Mouse (Mus musculus): ENCODE measurements around the gene Pitpnc1. TPM values are rescaled to one million over a fixed set of nuclear protein-coding genes. Genes with fewer than 3 reads are reported as not detected.

Gene Pitpnc1
- polyA plus RNA-seq, 1 experiment from 2014 or later: 16.0 TPM

DNA sequence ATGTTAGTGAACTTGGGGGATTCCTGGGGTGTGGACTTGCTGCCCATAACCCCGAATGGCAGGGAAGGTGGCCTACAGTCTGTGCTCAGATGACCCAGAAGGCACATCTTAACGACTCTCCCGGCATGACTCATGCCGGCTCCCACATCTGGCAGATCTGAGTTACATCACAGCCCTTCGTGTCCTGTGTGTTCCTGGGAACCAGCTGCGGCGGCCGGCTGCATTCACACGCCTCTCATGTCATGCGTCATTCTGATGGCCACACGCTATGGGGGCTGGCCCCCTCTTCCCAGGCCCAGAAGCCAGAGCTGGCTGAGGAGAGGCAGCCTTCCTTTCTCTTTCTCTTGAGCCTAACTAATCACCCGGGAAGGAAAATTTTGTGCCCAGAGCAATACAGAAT is 94.2 kb downstream of the Pitpnc1 start:
- no peak overlapping the region for H3K4me3 ChIP-seq (ENCODE audit: control insufficient read depth in 1 of 2, insufficient read depth in 1 of 2, low read depth in 1 of 2, low read length in 2 of 2)
- H3K9ac ChIP-seq (ENCODE audit: low read length): no peak overlapping the region
- no peak overlapping the region for H3K4me2 ChIP-seq (ENCODE audit: low read length)
- no peaks in the 10 kb centered on the region for H3K27me3 ChIP-seq (ENCODE audit: control insufficient read depth, insufficient read depth, low read length)
- ATAC-seq (ENCODE audit: insufficient number of reproducible peaks, insufficient read depth, low FRiP score, low read depth): no peak
- WGBS: 56% methylated on average over 12 of the region's 12 CpGs
- no peaks in the 10 kb centered on the region for H3K36me3 ChIP-seq (ENCODE audit: control insufficient read depth, insufficient read depth, low read length)
- H3K4me1 ChIP-seq (ENCODE audit: control insufficient read depth in 2 of 2, insufficient read depth in 2 of 2, low read length in 2 of 2): peaks cover 3 to 5% of the 10 kb centered on the region in 2 experiments; a peak in 1 of 4 replicates
- no peak overlapping the region for H3K27ac ChIP-seq (replicated peaks in 1 of 2; ENCODE audit: control insufficient read depth in 1 of 2, insufficient read depth in 1 of 2, low read depth in 2 of 2, low read length in 2 of 2)
- H3K9me3 ChIP-seq (ENCODE audit: control insufficient read depth, low read length): no peaks in the 10 kb centered on the region

DNA sequence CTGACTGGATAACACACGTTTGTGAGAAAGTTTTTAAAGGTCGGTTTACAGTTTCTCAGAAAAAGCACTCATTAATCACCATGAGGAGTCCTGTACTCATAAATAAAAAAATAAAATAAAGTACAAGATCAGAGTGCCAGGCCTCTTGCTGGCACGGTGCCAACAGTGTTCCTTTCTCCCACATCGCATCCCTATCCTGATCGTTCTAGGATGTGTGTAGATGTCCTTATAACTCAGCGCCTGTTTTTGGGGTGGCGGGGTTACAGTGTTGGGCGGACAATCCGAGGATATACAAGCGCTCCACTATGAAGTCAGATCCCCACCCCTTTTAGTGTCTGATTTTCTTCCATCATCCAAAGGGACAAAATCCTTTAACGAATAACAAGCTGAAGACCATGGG is 94.7 kb downstream of the Pitpnc1 start:
- no peak for ATAC-seq (ENCODE audit: insufficient number of reproducible peaks, insufficient read depth, low FRiP score, low read depth)

DNA sequence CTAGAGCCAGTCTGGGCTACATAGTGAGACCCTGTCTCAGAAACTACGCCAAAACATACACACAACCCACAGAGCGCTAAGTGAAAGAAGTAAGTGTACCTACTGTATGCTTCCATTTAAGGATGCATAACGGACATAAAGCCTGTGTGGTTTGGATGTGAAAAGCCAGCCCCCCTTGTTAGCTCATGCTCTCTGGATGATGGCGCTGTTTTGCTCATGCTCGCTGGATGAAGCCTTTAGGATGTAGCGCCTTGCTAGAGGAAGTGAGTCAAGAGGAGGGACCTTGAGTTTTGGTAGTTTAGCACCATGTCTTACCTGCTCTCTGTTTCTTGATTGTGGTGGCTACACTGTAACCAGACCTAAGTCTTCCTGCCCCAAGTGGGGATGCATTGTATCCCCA is 96.9 kb downstream of the Pitpnc1 start:
- Histone ChIP-seq H3K9me3 (ENCODE audit: control insufficient read depth, low read length) (no peaks in the 10 kb centered on the region), H3K4me2 (ENCODE audit: low read length) (no peak overlapping the region), H3K9ac (ENCODE audit: low read length) (no peak overlapping the region), H3K4me1 (ENCODE audit: control insufficient read depth in 2 of 2, insufficient read depth in 2 of 2, low read length in 2 of 2) (peaks cover 0 to 3% of the 10 kb centered on the region in 2 experiments; a peak in 1 of 4 replicates), H3K27me3 (ENCODE audit: control insufficient read depth, insufficient read depth, low read length) (no peaks in the 10 kb centered on the region), H3K4me3 (ENCODE audit: control insufficient read depth in 1 of 2, insufficient read depth in 1 of 2, low read depth in 1 of 2, low read length in 2 of 2) (no peak overlapping the region), H3K36me3 (ENCODE audit: control insufficient read depth, insufficient read depth, low read length) (no peaks in the 10 kb centered on the region), H3K27ac (replicated peaks in 1 of 2; ENCODE audit: control insufficient read depth in 1 of 2, insufficient read depth in 1 of 2, low read depth in 2 of 2, low read length in 2 of 2) (no peak overlapping the region)
- WGBS: 87% methylated on average over 6 of the region's 6 CpGs
- no peak for ATAC-seq (ENCODE audit: insufficient number of reproducible peaks, insufficient read depth, low FRiP score, low read depth)

More for the DNA sequence above, 94.7 kb downstream of the Pitpnc1 start:
- H3K4me2 ChIP-seq (ENCODE audit: low read length): no peak overlapping the region
- H3K4me1 ChIP-seq (ENCODE audit: control insufficient read depth in 2 of 2, insufficient read depth in 2 of 2, low read length in 2 of 2): peaks cover 3 to 5% of the 10 kb centered on the region in 2 experiments; a peak in 1 of 4 replicates
- H3K36me3 ChIP-seq (ENCODE audit: control insufficient read depth, insufficient read depth, low read length): no peaks in the 10 kb centered on the region
- WGBS: 89% methylated on average over 11 of the region's 11 CpGs
- H3K27ac ChIP-seq (replicated peaks in 1 of 2; ENCODE audit: control insufficient read depth in 1 of 2, insufficient read depth in 1 of 2, low read depth in 2 of 2, low read length in 2 of 2): no peak overlapping the region
- H3K9me3 ChIP-seq (ENCODE audit: control insufficient read depth, low read length): no peaks in the 10 kb centered on the region
- H3K9ac ChIP-seq (ENCODE audit: low read length): no peak overlapping the region
- H3K4me3 ChIP-seq (ENCODE audit: control insufficient read depth in 1 of 2, insufficient read depth in 1 of 2, low read depth in 1 of 2, low read length in 2 of 2): no peak overlapping the region
- no peaks in the 10 kb centered on the region for H3K27me3 ChIP-seq (ENCODE audit: control insufficient read depth, insufficient read depth, low read length)

DNA sequence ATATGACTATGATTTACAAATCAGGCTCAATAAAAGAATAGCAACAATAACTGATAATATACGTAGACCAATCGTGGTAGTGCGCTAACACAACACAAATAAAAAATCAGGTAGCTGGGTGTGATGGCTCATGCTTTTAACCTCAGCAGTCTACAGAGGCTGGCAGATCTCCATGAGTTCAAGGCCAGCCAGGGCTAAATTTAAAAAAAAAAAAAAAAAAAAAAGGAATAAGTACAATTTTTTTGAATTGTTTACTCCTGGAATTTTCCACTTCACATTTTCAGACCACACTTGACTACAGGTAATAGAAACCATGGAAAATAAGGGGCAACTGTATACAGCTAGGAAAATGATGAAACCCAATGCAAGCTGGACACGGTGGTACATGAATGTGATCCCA is 97.3 kb downstream of the Pitpnc1 start:
- Histone ChIP-seq H3K27me3 (ENCODE audit: control insufficient read depth, insufficient read depth, low read length) (no peaks in the 10 kb centered on the region), H3K4me2 (ENCODE audit: low read length) (no peak overlapping the region), H3K27ac (replicated peaks in 1 of 2; ENCODE audit: control insufficient read depth in 1 of 2, insufficient read depth in 1 of 2, low read depth in 2 of 2, low read length in 2 of 2) (no peak overlapping the region), H3K36me3 (ENCODE audit: control insufficient read depth, insufficient read depth, low read length) (no peaks in the 10 kb centered on the region), H3K9ac (ENCODE audit: low read length) (no peak overlapping the region), H3K4me1 (ENCODE audit: control insufficient read depth in 2 of 2, insufficient read depth in 2 of 2, low read length in 2 of 2) (peaks cover 0 to 3% of the 10 kb centered on the region in 2 experiments; a peak in 1 of 4 replicates), H3K4me3 (ENCODE audit: control insufficient read depth in 1 of 2, insufficient read depth in 1 of 2, low read depth in 1 of 2, low read length in 2 of 2) (no peak overlapping the region), H3K9me3 (ENCODE audit: control insufficient read depth, low read length) (no peaks in the 10 kb centered on the region)
- whole genome bisulfite sequencing: 97% methylated on average over 4 of the region's 4 CpGs
- no peak for ATAC-seq (ENCODE audit: insufficient number of reproducible peaks, insufficient read depth, low FRiP score, low read depth)

DNA sequence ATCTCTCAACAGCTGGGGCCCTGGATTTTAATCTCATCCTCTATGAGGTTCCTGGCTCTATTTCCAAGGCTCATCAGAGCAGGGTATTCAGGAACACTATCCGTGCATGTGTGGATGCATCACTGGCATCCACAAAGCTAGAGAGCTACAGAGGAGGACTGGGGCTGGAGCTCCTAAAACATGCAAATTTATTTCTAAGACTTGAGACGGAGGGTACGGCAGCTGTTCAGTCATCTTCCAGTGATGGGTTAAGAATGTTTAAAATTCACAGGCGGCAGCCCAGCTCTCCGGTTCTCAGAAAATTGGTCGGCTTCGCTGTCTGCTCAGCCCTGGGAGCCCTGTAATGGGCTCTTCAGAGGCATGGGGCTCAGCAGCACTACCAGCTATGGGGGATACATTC is 97.8 kb downstream of the Pitpnc1 start:
- no peak overlapping the region for H3K9ac ChIP-seq (ENCODE audit: low read length)
- no peak overlapping the region for H3K4me3 ChIP-seq (ENCODE audit: control insufficient read depth in 1 of 2, insufficient read depth in 1 of 2, low read depth in 1 of 2, low read length in 2 of 2)
- 85% methylated on average over 7 of the region's 7 CpGs for WGBS
- no peaks in the 10 kb centered on the region for H3K36me3 ChIP-seq (ENCODE audit: control insufficient read depth, insufficient read depth, low read length)
- no peak overlapping the region for H3K4me2 ChIP-seq (ENCODE audit: low read length)
- H3K9me3 ChIP-seq (ENCODE audit: control insufficient read depth, low read length): no peaks in the 10 kb centered on the region
- H3K27ac ChIP-seq (replicated peaks in 1 of 2; ENCODE audit: control insufficient read depth in 1 of 2, insufficient read depth in 1 of 2, low read depth in 2 of 2, low read length in 2 of 2): no peak overlapping the region
- no peaks in the 10 kb centered on the region for H3K27me3 ChIP-seq (ENCODE audit: control insufficient read depth, insufficient read depth, low read length)
- ATAC-seq (ENCODE audit: insufficient number of reproducible peaks, insufficient read depth, low FRiP score, low read depth): no peak
- peaks cover 0 to 3% of the 10 kb centered on the region in 2 experiments; a peak in 1 of 4 replicates for H3K4me1 ChIP-seq (ENCODE audit: control insufficient read depth in 2 of 2, insufficient read depth in 2 of 2, low read length in 2 of 2)

DNA sequence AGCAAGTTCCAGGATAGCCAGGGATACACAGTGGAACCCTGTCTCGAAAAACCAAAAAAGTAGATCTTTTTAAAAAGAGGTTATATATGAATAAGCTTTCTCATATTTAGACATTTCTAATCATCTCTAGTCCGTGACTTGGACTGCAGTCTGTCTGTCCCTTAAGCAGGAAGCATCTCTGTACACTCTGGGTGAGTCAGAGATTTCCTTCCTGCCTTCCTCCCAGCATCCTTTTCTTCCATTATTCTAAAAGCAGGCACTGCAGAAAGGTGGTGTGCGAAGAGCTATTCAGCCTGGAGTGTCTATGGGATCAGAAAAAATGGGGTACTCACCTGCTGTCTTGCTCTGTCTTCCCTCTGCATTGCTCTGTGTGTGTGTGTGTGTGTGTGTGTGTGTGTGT is 100.0 kb downstream of the Pitpnc1 start:
- H3K9ac ChIP-seq (ENCODE audit: low read length): no peak overlapping the region
- H3K4me1 ChIP-seq (ENCODE audit: control insufficient read depth in 2 of 2, insufficient read depth in 2 of 2, low read length in 2 of 2): peaks cover 5 to 11% of the 10 kb centered on the region in 2 experiments; a peak in 3 of 4 replicates
- no peaks in the 10 kb centered on the region for H3K36me3 ChIP-seq (ENCODE audit: control insufficient read depth, insufficient read depth, low read length)
- no peak overlapping the region for H3K4me3 ChIP-seq (ENCODE audit: control insufficient read depth in 1 of 2, insufficient read depth in 1 of 2, low read depth in 1 of 2, low read length in 2 of 2)
- no peak overlapping the region for H3K27ac ChIP-seq (replicated peaks in 1 of 2; ENCODE audit: control insufficient read depth in 1 of 2, insufficient read depth in 1 of 2, low read depth in 2 of 2, low read length in 2 of 2)
- H3K4me2 ChIP-seq (ENCODE audit: low read length): no peak overlapping the region
- 70% methylated on average over 3 of the region's 3 CpGs for WGBS
- ATAC-seq (ENCODE audit: insufficient number of reproducible peaks, insufficient read depth, low FRiP score, low read depth): no peak
- no peaks in the 10 kb centered on the region for H3K27me3 ChIP-seq (ENCODE audit: control insufficient read depth, insufficient read depth, low read length)
- H3K9me3 ChIP-seq (ENCODE audit: control insufficient read depth, low read length): no peaks in the 10 kb centered on the region

DNA sequence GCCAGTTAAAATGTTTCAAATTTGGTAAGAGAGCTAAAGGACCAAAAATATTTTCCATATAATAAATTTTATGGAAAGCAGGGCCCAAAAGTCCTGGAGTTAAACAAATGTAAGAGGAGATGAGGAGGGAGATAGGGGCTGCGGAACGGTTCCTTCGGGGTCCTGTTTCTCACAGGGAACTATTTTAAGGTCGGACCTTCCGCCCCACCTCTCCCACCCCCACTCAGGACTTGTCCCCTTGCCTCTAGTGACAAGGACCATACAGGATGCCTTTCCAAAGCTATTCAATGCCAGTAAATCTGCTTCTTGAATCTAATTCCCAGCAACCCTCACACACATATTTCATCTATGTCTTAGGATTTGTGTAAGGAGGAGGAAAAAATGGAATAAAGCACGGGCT is 100.8 kb downstream of the Pitpnc1 start:
- Histone ChIP-seq H3K27ac (replicated peaks in 1 of 2; ENCODE audit: control insufficient read depth in 1 of 2, insufficient read depth in 1 of 2, low read depth in 2 of 2, low read length in 2 of 2) (no peak overlapping the region), H3K4me2 (ENCODE audit: low read length) (no peak overlapping the region), H3K4me3 (ENCODE audit: control insufficient read depth in 1 of 2, insufficient read depth in 1 of 2, low read depth in 1 of 2, low read length in 2 of 2) (no peak overlapping the region), H3K4me1 (ENCODE audit: control insufficient read depth in 2 of 2, insufficient read depth in 2 of 2, low read length in 2 of 2) (peaks cover 5 to 13% of the 10 kb centered on the region in 2 experiments; a peak in 3 of 4 replicates), H3K9ac (ENCODE audit: low read length) (no peak overlapping the region), H3K9me3 (ENCODE audit: control insufficient read depth, low read length) (no peaks in the 10 kb centered on the region), H3K27me3 (ENCODE audit: control insufficient read depth, insufficient read depth, low read length) (no peaks in the 10 kb centered on the region), H3K36me3 (ENCODE audit: control insufficient read depth, insufficient read depth, low read length) (no peaks in the 10 kb centered on the region)
- ATAC-seq (ENCODE audit: insufficient number of reproducible peaks, insufficient read depth, low FRiP score, low read depth): no peak
- 88% methylated on average over 6 of the region's 6 CpGs for WGBS
